ENCODE assay signal across 13 mouse cellular contexts in genomic region chr2:18059063-18059462, GRCm38 (mm10). TPM values are rescaled to one million over a fixed set of nuclear protein-coding genes. Genes with fewer than 3 reads are reported as not detected.
DNase-seq lines count a peak whose midpoint lies in the region; ATAC-seq lines count a peak whose summit lies in the region.
"Had no signal": no experiment of that assay in that cellular context is flagged by ENCODE, and none has a peak within 500 bp of the region (broad histone marks: within the 10 kb centered on the region; RNA-seq: fewer than 3 reads in every experiment).

No protein-coding gene starts in this region.

- no peaks in the 10 kb centered on the region for H3K36me3 ChIP-seq in heart, embryonic 14.5 days (ENCODE audit: control insufficient read depth, insufficient read depth, low read length)
- no peaks in the 10 kb centered on the region for H3K36me3 ChIP-seq in hindbrain, embryonic 13.5 days
- H3K36me3 ChIP-seq in neural tube, embryonic 15.5 days = no peaks in the 10 kb centered on the region
- H3K36me3 ChIP-seq: embryonic facial prominence, embryonic 15.5 days had no signal

- H3K4me3 ChIP-seq in heart, embryonic 14.5 days (ENCODE audit: control insufficient read depth in 1 of 2, insufficient read depth in 1 of 2, low read depth in 1 of 2, low read length in 2 of 2) = no peak overlapping the region
- H3K4me3 ChIP-seq in hindbrain, embryonic 13.5 days = no peak overlapping the region
- H3K4me3 ChIP-seq in neural tube, embryonic 15.5 days (replicated peaks) = no peak overlapping the region
- H3K4me3 ChIP-seq: embryonic facial prominence, embryonic 15.5 days had no signal

- WGBS in heart, embryonic 14.5 days = 15% methylated on average over 2 of the region's 2 CpGs
- WGBS in hindbrain, embryonic 13.5 days = 15% methylated on average over 2 of the region's 2 CpGs
- 28% methylated on average over 2 of the region's 2 CpGs for WGBS in neural tube, embryonic 15.5 days

- H3K27ac ChIP-seq in heart, embryonic 14.5 days (replicated peaks in 1 of 2; ENCODE audit: control insufficient read depth in 1 of 2, insufficient read depth in 1 of 2, low read depth in 2 of 2, low read length in 2 of 2) = no peak overlapping the region
- H3K27ac ChIP-seq in hindbrain, embryonic 13.5 days = no peak overlapping the region
- H3K27ac ChIP-seq in neural tube, embryonic 15.5 days (replicated peaks) = 0 out of 2 replicates have a peak overlapping the region, but pooled peaks have one; percentile 13

- H3K4me2 ChIP-seq in heart, embryonic 14.5 days (ENCODE audit: low read length) = peak overlapping the region; percentile 82
- peak overlapping the region; percentile 90 for H3K4me2 ChIP-seq in hindbrain, embryonic 13.5 days
- peak overlapping the region; percentile 75; the same call in 1 of the 2 replicates for H3K4me2 ChIP-seq in neural tube, embryonic 15.5 days

- H3K9me3 ChIP-seq in heart, embryonic 14.5 days (ENCODE audit: control insufficient read depth, low read length) = no peaks in the 10 kb centered on the region
- no peaks in the 10 kb centered on the region for H3K9me3 ChIP-seq in hindbrain, embryonic 13.5 days
- no peaks in the 10 kb centered on the region for H3K9me3 ChIP-seq in neural tube, embryonic 15.5 days (replicated peaks)
- H3K9me3 ChIP-seq: embryonic facial prominence, embryonic 15.5 days had no signal

- H3K4me1 ChIP-seq in heart, embryonic 14.5 days (ENCODE audit: control insufficient read depth in 2 of 2, insufficient read depth in 2 of 2, low read length in 2 of 2) = peaks cover 3 to 12% of the 10 kb centered on the region in 2 experiments; a peak in 3 of 4 replicates
- H3K4me1 ChIP-seq in hindbrain, embryonic 13.5 days (replicated peaks) = peaks cover 19% of the 10 kb centered on the region
- peaks cover 21% of the 10 kb centered on the region for H3K4me1 ChIP-seq in neural tube, embryonic 15.5 days

- no peak for DNase-seq in heart, adult 18-20 months
- DNase-seq in testis, postnatal 14 days (ENCODE audit: low spot score) = peak; percentile 2
- DNase-seq in testis, postnatal 10 days (ENCODE audit: low spot score) = no peak
- DNase-seq in urinary bladder, adult 18-20 months (ENCODE audit: low spot score in 2 of 2) = no peak
- DNase-seq in left cerebral cortex, adult 9 months (ENCODE audit: low spot score in 2 of 2) = no peak
- DNase-seq: cerebellum, adult 2 months; lung, postnatal 36 days; right cerebral cortex, adult 18-20 months had no signal

- no peak for ATAC-seq in heart, embryonic 14.5 days (ENCODE audit: insufficient number of reproducible peaks, insufficient read depth, low FRiP score, low read depth)
- no peak for ATAC-seq in hindbrain, embryonic 13.5 days (ENCODE audit: low FRiP score)
- no peak for ATAC-seq in neural tube, embryonic 15.5 days (ENCODE audit: low FRiP score)
- ATAC-seq: intestine, embryonic 16.5 days had no signal

- H3K27me3 ChIP-seq in heart, embryonic 14.5 days (ENCODE audit: control insufficient read depth, insufficient read depth, low read length) = no peaks in the 10 kb centered on the region
- no peaks in the 10 kb centered on the region for H3K27me3 ChIP-seq in hindbrain, embryonic 13.5 days
- H3K27me3 ChIP-seq in neural tube, embryonic 15.5 days (replicated peaks) = no peaks in the 10 kb centered on the region
- H3K27me3 ChIP-seq: embryonic facial prominence, embryonic 15.5 days had no signal

- peak overlapping the region; percentile 94 for H3K9ac ChIP-seq in heart, embryonic 14.5 days (ENCODE audit: low read length)
- H3K9ac ChIP-seq in hindbrain, embryonic 13.5 days = no peak overlapping the region
- no peak overlapping the region for H3K9ac ChIP-seq in neural tube, embryonic 15.5 days (replicated peaks)
- H3K9ac ChIP-seq: embryonic facial prominence, embryonic 15.5 days had no signal

RNA-seq across cellular contexts. Expression of gene Mllt10, which starts 4.0 kb away (rescaled TPM):
- 24.4 and 27.1 TPM in 2 replicates for polyA plus RNA-seq in heart, embryonic 14.5 days (2014; fragmentation: Nextera tagmentation; extraction: Ambion mirVana)
- total RNA-seq in heart, adult 18-20 months (2021) = 10 to 100 TPM; 31.0 to 33.4 TPM
- 60.3 and 61.4 TPM in 2 replicates for polyA plus RNA-seq in hindbrain, embryonic 13.5 days (2015; fragmentation: Nextera tagmentation; extraction: Ambion mirVana)
- polyA plus RNA-seq in neural tube, embryonic 15.5 days (2015; fragmentation: Nextera tagmentation; extraction: Ambion mirVana) = 46.2 and 57.7 TPM in 2 replicates

RNA-seq across cellular contexts. Expression of gene Skida1, which starts 10.2 kb away (rescaled TPM):
- 4.7 and 6.4 TPM in 2 replicates for polyA plus RNA-seq in heart, embryonic 14.5 days (2014; fragmentation: Nextera tagmentation; extraction: Ambion mirVana)
- total RNA-seq in heart, adult 18-20 months (2021) = 1 to 10 TPM; 2.0 to 2.2 TPM
- 11.5 and 12.7 TPM in 2 replicates for polyA plus RNA-seq in hindbrain, embryonic 13.5 days (2015; fragmentation: Nextera tagmentation; extraction: Ambion mirVana)
- 3.8 and 5.2 TPM in 2 replicates for polyA plus RNA-seq in neural tube, embryonic 15.5 days (2015; fragmentation: Nextera tagmentation; extraction: Ambion mirVana)

RNA-seq across cellular contexts. Expression of gene A930004D18Rik, which starts 21.5 kb away (rescaled TPM):
- 5.8 and 8.9 TPM in 2 replicates for polyA plus RNA-seq in heart, embryonic 14.5 days (2014; fragmentation: Nextera tagmentation; extraction: Ambion mirVana)
- total RNA-seq in heart, adult 18-20 months (2021) = 1 to 10 TPM; 3.4 to 4.3 TPM
- 13.1 and 14.0 TPM in 2 replicates for polyA plus RNA-seq in hindbrain, embryonic 13.5 days (2015; fragmentation: Nextera tagmentation; extraction: Ambion mirVana)
- polyA plus RNA-seq in neural tube, embryonic 15.5 days (2015; fragmentation: Nextera tagmentation; extraction: Ambion mirVana) = 8.6 and 13.1 TPM in 2 replicates
